Mouse (Mus musculus) kidney, adult 11 months (tissue): ENCODE results near the gene Tiam2.
A peak's percentile ranks its signal among the peaks of the same experiment; 100 is the strongest.

Experiments used
- DNase-seq: peaks from one replicate; pipeline ENCODE4 v3.0.0; 2022

The Tiam2 gene

DNA sequence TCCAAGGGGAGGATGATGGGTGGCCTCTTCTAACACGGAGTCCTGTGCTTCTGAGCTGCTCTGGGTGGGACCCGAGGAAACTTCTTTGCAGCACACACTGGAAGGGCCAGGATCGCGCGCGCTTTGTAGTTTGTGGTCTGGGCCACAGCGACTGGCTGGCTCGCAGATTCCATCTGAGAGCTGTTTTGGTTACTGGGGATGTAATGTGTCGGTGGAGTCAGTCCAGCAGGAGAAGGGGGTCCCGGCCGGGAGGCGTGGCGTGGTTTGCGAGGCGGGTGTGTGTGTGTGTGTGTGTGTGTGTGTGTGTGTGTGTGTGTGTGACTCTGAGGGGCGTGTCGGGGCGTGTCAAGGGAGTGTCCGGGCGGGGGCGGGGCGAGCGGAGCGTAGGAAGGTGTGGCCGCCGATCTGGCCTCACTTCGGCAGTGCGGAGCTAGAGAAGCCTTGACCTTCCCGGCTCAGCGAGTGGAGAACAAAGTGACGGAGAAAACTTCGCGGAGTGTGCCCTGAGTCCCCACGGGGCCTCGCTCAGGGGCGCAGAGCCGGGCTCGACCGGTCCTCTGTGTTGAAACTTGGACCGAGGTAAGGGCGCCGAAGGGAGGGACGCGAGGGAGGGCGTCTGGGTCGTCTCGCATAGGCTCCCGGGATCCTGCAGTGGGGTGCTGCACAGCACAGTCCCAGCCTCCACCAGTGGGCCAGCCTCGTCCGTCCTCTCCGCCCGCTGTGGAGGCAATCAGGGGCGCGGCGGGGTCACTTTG is at the start of gene Tiam2:
Tiam2 (plus strand) TSS at position 426 of the 755 bp plus-strand sequence.
- DNase-seq, result peak; percentile 27

DNA sequence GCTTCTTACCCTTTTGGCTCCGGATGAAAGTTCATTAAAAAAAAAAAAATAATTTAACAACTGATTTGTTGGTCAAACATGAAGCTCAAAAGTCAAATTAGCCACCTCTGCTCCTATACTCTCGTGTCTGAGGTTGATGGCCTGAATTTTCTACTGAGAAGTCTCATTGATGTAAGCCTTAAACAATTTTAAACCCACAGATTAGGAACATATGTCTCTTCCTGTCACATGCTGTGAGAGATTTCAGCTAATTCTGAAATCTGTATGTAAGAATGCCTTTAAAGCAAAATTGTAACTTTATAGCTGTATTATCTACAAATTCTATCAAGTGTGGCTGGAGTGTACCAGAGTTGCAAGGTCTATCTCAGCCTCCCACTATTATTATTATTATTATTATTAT is 46.1 kb upstream of the Tiam2 start:
- no peak for DNase-seq

DNA sequence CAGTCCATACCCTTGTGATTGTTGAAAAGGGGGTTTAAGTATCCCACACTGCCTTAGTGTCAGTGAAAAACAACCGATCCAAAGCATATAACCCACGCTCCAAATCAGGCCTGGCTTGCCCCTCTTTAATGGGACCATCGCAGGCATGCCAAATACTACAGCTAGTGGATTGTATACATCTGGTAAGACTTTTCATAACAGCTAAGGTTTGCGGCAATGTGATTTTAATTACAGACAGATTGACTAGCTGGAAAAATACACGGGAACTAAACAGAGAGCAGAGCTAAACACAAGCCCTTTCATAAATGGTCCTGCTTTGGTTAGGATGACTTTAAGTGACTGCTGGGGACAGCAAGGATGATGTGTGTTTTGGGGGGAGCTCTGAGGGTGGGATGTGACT is 44.4 kb upstream of the Tiam2 start:
- DNase-seq, result no peak

DNA sequence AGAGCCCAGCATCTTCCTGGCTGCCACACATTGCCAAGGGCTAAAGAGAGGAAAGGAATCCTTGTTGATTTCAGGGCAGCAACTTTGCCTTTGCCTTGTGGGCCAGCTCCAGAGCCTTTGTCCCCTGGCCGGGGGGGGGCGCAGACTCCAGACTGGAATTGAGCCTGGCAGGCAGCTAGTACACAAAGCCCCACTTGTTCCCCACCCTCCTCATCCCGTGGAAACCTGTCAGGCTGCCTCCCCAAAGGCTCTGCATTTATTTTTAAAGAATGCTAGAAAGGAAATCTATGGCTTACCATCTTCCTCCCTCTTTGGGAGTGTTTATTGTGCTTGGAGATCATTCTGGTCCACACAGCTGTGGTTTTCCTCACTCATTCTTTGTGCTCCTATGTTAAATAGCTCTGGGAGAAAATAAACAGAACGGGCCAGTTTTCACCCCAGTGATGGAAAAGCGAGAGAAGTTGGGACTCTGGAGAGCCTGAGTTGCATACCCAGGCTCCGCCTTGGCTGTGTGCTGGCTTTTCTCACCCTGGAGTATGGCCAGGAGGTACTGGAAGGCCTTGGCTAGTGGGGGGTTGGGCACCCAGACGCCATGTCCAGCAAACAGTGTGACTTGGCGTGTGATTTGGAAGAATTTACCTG is 41.2 kb upstream of the Tiam2 start:
- no peak for DNase-seq

DNA sequence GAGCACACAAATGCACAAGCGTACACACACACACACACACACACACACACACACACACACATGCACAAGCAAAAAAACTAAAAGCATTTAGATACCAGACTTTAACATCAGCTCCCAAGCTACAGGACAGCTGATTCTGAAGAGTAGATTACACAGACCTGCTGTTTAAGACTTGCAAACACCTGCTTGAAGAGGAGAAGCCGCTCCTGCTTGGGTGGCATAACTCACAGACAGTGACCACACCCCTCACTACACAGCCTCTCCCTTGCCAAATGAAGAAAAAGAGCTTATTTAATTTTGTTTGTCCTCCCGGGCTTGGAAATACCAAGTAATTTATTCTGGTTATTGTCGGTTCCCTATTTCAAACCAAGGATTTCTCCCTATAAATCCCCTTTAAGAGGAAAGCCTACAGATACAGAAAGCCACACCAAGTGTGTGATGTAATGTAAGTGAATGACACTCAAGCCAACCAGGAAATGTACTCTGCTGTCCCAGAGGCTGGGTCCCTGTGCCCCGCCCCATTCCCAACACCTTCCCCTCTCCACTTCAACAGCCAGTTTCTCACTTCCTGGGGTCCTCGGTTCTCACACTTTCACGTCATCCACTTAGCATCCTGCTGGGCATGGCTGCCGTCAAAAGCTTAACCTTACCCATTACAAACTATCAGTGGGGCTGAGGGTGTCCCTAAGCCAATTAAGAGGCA is 40.1 kb upstream of the Tiam2 start:
- no peak for DNase-seq

DNA sequence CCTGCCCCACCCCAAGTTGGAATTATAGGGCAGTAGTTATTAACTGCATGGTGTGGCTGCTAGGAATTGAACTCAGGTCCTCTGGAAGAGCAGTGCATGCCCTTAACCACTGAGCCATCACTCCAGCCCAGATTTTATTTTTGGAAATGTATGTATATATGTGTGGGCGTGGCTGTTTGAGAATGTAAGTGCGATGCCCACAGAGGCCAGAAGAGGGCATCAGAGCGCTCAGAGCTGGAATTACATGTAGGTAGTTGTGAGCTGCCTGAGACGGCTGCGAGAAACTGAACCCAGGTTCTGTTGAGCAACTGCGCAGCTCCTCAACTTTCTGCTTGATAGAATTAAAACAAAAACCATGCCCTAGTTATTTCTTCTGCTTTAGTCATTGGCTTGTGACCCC is 38.0 kb upstream of the Tiam2 start:
- peak; percentile 41 for DNase-seq

DNA sequence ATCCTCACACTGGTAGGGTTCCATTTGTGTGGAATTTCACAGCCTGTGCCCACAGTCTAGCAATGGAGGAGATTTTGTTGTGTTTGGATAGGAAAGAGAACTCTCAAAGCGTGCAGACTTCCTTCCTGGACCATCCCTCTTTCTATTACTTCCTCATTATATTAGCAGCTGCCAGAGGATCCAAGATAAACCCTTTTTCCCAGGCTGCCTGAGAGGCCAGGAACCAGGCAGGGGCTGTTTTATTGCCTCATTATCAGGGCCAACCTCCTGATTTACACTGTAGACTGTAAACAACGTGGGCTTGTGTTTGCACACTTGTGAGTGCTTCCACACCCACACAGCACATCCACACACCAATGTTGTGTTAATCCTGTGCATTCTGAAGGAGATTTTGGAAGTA is 31.3 kb upstream of the Tiam2 start:
- DNase-seq, result no peak

DNA sequence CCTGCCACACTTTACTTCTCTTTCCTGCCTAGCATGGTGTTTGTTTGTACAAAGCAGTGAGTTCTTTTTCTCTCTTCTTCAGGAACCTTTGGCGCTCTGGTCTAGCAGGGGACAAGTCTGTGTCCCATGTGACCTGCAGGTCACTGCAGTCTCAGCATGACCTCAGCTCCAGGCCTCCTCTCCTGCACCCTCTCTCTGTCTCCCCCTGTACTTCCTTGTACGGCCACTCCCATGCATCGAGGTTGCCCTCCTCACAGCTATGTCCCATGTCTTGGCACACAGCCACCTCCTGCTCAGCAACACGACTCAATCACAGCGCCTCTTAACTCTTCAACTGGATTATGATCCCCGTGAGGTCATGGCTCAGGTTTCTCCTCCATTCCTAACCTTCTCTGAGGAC is 26.9 kb upstream of the Tiam2 start:
- DNase-seq, result no peak

DNA sequence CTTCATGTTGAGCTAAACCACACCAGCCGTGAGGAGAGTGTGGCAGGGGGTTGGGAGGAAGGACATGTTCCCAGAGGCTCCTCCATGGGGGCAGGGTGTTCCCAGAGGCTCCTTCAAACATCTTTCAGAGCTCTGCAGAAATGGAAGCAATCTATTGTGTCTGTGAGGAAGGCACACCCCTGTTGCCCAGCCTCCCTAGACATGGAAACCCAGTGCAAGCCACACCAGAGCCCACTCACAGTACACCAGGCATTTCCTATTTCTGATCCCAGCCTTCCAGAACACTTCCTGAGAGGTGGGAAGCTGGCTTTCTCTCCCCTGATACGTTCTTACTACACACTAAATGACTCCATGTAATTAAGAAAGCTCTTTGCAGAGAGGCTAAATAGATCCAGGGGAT is 20.4 kb upstream of the Tiam2 start:
- peak; percentile 8 for DNase-seq

DNA sequence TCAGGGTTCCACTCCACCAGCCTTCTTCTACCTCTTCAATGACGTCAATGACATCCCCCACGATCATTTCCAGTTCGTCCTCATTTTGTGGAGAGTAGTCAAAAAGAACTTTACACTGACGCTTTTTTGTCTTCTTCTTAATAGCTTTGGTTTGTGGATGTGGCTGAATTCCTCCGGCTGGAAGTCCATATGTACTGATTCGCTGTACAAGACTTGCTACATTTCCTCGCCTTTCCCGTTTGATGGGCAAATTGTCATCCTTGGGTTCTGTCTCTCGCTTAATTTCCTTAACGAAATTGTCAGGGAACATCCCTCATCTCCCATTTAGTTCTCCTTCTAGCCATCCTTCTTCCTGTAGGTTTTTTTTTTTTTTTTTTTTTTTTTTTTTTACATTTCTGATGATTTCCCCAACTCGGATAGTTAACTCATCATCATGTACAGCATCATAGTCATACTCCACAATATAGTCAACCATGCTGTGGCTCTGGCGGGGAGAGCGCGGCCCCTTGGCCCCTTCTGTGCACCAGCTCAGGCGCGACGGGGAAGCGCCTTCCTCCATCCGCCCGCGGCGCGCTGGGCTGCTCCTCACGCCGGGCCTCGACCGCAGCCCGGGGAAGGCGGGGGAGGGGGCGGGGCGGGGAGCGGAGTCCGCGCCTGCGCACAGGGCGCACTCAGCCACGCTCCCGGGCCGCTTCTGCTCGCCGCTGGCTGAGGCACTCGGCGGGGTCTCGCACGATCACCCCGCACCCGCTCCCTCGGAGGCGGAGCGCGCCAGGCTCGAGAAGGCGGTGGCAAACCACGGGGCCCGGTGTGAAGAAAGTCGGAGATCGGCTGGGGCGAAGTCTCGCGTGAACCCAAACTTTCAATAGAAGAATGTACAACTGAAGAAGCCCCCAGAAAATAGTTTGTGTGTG is 12.4 kb upstream of the Tiam2 start:
- peak; percentile 58 for DNase-seq

DNA sequence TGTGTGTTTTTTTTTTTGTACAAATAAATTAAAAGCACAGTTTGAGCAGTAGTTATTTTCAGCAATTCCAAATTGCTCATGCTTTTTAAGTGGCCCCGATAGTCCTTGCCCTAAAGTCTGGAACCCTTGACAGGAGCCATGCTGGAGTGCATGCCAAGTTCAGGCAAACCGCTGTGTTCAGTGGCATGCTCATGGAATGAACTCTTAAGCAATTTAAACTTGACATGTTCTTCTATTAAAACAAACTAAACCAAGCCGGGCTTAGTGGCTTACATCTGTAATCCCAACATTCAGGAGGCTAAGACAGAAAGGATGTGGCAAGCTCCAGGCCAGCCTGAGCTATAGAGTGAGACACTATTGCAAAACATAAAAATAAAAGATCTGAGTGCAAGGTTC is 11.8 kb upstream of the Tiam2 start:
- no peak for DNase-seq

DNA sequence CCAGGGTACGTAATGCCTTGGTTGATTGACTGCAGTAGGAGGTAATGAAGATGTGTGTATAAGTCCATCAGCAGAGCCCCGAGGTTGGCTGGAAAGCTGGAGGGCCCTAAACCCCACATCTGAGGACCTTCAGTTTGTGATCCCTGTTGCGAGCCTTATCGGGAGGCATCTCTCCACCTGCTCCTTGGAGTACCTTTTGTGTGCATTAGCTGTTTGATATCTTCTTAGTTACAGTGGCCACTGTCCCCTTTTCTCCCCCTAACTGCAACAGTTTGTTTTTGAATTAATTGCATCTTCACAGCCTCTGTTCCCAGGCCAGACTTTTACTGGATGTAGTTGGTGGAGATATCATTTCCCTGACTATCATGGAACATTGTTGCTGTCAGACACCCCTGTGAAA is 10.8 kb upstream of the Tiam2 start:
- DNase-seq, result no peak

DNA sequence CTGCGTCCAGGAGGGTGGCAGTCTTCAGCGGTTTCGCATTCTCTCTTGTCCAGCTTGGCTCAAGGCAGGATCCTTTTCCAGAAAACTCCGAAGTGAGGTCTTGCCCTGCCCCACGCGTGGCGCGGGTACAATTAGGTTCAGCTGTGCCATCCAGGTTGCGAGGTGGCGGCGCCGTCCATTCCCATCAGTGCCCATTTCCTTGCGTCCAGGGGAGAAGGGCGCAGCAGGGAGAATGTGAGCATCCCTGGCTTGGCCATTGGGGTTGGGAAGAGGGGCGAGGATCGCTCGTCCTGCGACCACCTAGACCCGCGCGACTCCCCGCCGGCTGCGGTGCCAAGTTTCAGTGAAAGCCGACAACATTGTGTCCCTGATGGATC is 518 bp downstream of the Tiam2 start:
- DNase-seq, result no peak

DNA sequence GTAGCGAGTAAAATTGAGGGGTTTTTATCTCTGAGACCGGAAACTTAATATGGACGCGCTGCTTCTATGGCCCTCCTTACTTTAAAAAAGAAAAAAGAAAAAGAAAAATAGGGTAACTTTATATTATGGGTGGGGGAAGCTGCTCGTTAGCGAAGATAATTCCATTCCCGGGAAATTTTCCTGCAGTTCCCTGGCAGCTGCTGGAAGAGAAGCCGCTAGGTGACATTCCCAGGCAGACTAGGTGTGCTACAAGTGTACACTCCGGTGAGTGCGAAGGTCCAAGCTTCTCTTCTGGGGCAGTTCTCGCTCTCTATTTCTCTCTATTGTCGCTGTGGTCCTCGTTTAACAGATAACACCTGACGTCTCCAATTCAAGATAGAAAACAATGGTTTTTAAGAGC is 962 bp downstream of the Tiam2 start:
- DNase-seq, result no peak

DNA sequence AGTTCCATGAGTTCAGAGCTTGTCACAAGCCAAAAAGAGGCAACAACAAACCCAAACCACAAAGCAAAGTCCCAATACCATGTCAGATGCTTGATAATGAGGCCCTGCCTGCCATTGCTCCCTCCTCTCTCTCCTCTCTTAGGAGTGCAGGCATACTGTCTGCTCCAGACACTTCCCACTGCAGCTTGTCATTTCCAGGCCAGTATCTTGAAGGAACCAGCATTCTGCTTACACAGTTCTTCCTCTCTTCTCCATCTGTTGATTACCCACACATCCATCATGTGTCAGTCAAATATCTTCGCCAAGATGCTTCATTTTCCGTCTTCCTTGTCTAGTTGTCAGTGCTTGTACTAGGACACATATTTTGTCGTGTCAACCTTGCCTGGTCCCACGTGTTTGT is 2.4 kb downstream of the Tiam2 start:
- DNase-seq, result no peak

DNA sequence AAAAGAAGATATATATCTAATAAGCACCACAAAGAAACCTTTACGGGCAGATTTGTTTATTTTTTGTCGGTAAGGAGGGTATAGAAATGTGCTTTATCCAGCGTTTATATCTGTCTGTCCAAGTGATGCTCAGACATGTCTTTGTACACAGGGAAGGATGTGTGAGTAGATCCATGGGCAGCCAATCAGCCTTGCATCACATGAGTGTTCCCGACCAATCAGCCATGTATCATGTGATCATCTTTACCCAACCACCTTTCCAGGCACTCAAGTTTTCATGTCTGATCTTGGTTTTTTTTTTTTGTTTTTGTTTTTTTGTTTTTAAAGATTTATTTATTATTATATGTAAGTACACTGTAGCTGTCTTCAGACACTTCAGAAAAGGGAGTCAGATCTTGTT is 3.1 kb downstream of the Tiam2 start:
- DNase-seq, result no peak

DNA sequence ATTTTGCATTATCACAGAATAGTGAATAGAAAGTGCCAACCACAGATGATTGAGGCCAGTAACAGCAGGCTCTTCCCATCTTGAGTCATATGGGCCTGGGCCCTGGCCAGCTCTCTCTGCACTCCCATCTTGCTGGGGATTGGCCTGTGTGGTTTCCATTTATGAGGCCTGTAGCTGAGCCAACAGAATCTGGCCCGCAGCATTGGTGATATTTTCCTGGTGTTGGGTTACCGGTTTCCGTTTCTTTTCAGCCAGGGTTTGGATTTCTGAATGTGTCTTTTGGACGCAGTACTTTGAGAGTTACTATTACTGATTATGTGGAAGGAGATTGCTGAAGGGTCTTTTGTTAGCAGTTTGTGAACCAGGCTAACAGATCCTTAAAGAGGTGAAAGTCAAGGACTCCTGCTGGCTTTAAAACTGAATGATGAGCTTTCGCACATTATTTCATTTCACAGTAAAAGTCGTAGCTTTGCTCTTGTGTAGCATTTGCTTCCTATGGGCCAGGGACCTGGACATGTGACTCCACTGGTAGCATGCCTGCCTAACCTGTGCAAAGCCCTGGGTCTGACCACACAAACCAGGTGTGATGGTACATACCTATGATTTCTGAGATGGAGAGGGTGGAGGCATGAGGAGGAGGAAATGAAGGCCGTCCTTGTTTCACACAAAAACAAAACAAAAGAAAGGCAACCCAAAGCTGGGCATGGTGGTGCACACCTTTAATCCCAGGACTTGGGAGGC is 5.5 kb downstream of the Tiam2 start:
- DNase-seq, result peak; percentile 37

DNA sequence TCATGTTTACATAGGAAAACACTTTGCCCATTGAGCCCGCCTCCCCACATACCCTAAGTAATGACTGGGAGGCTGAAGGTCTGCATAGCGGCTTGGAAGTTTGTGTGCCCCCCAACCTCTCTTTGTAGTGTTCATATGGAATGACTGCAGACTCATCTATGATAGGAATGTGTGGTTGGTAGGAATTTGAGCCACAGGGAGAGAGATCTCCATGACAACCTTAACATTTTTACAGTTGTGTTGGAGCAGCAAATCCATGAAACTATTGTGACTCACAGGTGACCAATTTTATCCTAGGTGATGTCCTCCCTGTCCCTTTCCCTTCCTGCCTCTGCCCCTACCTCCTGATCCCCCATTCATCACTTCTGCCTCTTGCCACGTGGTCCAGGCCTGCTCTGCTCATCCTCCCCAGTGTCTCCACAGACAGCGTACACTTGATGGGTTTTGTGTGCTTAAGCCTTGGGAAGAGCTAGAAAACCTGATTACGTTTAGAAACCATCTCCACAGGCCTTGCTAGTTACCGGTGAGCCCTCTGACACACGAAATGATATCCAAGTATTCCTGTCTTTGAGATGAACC is 9.9 kb downstream of the Tiam2 start:
- DNase-seq, result no peak

DNA sequence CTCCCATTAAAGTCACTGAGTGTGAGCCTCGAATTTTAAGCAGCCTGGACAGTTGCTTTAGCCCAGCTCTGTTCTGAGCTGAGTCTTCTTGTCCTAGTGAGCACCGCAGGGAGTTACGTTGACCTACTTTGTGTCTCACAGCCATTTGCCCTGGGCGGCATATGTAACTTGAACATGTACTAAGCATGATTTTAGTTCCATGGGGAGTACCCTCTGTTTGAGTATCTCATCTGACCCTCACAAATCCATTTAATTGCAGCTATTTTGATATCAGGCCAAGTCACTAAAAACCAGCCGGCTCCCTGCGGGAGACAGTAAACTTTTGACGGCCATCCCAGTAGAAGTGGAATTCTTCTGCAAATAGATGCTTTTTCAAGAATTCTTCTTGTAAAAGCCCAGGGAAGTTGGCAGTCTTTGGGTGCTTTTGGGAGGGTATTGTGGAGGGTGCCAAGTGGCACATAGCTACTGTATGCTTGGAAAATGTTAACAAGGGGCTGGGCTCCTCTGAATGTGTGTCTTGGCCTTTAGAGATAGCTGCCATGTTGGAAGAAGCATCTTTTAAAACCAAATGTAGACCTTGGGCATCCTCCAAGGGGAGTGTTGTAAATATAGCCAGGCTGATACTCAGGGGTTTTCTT is 10.6 kb downstream of the Tiam2 start:
- no peak for DNase-seq

DNA sequence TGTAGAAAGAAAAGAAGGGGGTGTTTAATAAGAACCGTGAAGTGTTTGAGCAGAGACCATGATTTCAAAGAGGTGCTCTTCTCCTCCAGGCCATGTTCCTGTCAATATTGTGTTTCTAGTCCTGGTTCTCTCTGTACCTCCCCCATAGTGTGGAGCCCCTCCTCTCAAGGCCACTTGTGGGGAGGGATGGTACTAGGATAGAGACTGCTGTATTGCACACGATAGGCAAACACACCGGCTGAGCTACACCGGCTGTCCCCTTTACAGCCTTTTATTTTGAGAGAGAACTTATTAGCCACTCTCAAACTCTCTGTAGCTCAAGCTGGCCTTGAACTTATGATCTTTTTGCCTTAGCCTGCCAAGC is 11.1 kb downstream of the Tiam2 start:
- DNase-seq, result no peak

DNA sequence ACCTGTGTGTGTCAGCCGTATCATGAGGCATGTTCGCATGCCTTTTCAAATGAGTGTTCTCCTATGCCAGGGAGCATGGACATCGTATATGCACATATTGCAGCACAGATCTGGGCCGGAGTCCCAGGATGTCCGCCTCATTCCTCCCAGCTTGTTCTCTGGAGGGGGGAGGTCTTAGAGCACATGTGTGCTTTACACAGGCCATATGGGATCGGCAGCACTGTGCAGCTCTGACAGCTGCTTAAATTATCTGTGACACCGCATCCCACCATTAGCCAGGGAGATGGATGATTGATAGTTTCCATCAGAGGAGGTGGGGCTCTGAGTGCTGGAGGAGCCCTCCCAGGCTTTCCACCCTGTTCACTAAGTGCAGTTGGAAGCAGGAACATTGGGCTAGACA is 12.4 kb downstream of the Tiam2 start:
- no peak for DNase-seq

DNA sequence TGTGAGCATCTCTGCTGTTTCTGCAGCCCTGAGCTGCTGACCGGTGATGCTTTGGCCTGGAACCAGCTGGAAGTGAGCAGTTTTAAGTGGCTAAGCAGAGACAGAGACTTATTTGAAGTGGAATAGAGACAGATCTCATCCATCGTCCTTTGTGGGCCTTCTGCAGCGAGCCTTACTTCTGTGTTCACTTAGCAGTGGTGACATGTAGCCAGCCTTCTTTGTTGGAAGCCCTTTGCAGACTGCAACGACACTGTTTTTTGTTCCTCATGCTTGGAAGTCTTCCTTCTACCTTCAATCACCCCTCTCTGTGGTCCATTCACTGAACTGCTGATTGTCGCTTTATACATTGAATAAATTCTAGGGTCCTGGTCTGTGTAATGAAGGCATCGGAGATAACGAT is 18.5 kb downstream of the Tiam2 start:
- no peak for DNase-seq
